Mouse (Mus musculus): Measurements from ENCODE around the gene Eif3a. TPM values are rescaled to one million over a fixed set of nuclear protein-coding genes. Genes with fewer than 3 reads are reported as not detected.
A peak's percentile ranks its signal among the peaks of the same experiment; 100 is the strongest.

The Eif3a gene
- total RNA-seq, 1 experiment from 2014 or later = 166 TPM

DNA sequence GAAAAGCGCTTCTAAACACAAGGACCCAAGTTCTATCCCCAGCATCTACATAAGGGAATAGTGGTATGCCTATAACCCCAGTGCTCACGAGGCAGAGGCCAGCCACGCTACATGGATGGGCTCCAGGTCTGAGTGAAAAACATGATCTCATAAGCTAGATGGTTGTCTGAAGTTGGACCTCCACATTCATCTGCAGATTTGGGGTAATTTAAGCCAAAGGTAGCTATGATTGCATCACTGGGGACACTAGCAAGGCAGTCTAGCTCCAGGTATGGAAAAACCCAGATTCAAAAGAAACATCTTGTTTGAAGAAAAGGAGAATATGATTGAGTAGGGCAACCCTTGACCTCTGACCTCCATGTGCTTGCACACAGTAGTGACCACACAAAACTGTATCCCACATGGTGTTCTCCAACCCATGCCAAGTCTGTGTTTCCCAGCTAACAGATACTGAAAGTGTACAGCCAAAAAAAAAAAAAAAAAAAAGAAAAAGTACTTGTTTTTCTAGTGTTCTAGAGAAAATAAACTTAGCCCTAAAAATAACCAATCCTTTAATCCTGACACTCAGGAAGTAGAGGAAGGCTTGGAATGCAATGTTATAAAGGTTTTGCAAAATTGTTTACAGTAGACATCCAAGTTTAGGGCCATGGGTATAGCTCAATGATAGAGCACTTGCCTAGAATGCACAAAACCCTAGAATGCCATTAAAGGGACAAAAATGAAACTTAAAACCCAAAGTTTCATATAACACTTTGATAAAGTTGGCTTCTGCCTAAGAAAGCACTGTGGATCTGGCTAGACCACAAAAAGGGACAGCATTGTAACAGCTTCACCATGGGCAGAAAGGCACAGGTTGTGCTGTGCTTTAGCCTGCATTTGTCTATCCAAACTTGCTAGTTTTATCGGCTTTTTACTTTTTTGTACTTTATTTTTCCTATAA lies 31.3 kb downstream of the Eif3a start:
- no peak for DNase-seq

DNA sequence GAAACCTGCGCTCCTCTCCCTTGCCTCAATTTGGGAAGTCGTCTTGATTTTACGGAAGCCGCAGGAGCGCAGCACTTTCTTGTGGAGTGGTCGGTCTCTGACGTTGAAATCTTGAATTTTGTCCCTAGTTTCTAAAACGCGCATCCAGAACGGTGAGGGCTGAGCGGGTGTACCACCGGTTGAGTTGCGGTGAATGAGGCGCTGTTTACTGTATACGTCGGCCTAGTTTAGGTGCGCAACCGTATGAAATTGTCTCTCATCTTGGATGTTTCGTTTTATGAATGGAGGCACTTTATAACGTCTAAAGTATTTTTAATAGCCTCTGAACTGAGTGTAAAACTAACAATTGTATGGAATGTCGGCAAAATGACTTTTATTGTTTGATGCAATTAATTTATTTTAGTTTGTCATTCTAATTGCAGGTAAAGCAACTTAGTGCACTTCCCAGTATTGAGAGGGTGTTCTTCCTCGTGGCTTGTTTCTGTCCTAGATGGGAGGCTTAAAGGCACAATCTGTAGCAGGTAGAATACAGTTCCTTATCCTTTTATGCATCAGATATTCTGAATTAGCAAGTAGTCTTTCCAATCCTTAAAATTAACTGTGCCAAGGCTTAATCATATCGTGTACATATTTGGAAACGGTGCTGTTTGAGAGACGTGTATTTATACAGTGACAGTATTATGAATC lies 33.2 kb downstream of the Eif3a start:
- no peak for DNase-seq

DNA sequence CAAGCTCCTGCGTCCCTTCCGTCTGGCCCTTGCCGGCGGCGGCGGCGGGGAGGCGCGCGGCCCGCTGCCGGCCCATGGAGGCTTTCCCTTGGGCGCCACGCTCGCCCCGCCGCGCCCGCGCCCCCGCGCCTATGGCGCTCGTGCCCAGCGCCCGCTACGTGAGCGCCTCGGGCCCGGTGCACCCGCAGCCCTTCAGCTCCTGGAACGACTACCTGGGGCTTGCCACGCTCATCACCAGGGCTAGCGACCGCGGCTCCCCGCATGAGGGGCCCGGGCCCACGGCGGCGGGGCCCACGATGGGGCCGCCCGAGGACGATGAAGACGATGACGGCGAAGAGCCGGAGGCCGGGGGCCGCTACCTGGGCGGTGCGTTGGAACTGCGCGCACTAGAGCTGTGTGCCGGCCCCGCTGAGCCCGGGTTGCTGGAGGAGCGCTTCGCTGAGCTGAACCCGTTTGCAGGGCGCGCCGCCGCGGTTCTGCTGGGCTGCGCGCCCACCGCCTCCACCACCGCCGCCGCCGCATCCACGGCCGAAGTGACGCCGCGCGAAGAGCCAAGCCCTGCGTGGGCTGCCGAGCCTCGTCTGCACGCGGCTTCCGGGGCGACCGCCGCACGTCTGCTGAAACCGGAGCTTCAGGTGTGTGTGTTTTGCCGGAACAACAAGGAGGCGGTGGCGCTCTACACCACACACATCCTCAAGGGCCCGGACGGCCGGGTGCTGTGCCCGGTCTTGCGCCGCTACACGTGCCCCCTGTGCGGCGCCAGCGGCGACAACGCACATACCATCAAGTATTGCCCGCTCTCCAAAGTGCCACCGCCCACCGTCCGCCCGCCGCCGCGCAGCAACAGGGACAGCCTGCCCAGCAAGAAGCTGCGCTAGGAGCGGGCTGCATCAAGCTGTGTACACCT lies 34.0 kb downstream of the Eif3a start:
- peak; percentile 54 for DNase-seq

DNA sequence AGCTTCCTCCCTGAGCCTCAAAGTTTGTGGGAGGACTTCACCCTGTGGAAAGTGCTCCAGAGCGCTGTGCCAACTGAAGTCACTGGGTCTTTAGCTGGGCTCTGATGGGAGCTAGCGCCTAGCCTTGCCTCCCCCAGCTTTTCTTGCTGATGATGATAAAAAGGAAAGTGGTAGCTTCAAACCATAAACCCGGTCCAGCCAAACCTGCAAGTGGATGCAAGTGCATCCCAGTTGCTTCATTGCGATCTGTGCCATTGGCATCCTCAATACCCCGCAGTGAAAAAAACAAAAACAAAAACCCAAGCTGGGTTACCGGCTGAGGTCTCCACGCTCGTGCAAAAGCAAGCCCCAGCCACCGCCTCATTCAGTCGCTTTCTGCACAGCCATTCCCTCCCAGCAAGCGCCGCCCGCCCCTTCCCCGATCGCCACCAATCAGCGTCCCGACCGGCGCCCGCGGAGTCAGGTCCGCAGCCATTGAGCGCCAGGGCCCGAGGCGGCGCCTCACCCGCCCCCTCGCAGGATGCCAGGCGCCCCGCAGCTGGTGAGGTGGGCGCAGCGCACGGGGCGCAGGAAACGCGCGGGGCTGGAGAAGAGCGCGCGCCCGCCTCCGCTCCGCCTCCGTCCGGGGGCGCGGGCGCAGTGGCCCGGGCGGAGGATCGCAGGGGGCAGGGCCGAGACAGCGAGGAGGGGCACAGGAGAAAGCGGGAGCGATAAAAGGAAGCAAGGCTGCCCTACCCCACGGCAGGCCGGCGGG lies 34.8 kb downstream of the Eif3a start, which contains the start of gene Nanos1:
Gene Nanos1, plus strand, starts transcription at position 550 of the 754 bp plus-strand sequence.
- DNase-seq = peak; percentile 95

DNA sequence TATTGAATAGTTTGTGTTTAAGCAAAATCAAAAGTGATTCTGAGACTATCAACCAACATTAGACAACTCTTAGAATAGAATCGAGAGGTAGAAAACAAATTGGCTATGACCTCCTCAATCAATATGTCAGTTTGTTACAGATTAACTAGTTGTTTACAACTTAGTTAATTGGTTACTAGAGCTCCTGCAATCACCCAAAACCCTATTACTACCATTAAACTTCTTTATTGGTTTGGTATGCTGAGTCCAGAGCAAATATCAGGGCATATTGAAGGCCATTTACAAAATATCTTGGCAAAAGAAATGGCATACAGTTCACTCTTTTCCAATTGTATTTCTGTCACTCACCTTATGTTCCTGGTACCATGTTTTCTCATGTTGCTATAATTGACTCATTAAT lies 42.7 kb downstream of the Eif3a start:
- DNase-seq = no peak

DNA sequence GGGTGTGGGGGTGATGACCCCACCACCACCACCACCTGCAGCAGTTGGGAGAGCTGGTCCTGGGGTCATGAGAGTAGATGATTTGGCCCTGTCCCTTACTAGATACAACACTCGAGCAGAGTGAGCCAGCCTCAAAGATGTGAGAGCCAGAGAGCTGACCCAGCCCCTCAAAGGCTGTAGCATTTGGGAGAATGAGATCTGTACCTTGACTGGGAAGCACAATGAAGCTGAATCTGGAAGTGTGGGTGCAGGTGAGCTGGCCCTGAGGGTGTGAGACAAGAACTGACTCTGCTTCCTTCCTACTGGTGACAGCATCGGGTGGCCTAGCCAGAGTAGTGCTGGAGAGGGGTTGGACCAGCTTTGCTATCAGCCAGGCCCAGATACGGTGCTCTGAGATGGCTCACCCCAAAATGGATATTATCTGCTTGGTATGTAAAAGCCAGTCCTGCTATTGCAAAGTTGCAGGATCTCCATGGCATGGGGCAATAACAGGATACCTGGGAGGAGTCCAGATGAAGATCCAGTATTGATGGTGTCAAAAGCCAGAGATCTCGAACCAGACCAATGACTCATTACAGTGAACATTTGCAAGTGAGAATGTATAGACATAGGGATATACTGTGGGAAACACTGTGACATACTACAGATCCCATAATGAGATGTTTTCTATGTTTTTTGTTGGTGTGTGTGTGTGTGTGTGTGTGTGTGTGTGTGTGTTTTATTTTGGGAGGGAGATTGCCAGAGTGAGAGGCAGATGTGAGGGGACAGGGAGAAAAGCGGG lies 46.5 kb downstream of the Eif3a start:
- DNase-seq = no peak

DNA sequence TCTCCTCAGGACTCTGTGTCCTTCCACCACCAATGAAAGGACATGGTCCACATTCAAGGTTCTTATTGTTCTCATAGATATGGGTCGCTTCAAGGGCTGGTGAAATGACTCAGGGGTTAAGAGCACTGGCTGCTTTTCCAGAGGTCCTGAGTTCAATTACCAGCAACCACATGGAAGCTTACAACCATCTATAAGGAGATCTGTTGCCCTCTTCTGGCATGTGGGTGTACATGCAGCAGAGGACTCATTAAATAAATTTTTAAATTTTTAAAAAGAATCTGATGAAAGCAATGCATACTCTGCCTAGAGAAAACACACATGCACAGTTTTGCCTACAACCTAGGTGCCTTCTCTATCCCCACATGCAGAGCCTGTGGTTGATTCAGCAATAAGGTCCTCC lies 49.9 kb downstream of the Eif3a start:
- DNase-seq = no peak

DNA sequence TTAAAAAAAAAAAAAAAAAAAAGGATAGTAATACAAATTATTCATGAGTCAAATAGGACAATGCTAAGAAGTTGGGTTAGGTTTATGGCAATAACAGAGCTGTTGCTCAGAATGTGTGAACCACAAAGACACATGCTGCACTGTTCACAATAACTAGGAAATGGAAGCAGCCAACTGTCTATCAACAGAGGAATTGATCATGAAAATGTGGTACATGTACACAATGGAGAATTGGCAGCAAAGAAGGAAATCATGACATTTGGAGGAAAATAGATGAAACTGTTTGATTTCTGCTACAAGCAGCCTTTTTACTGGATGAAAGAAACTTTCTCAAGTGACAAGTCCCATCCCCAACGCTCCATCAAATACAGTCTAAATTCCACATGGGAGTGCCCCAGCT lies 58.5 kb downstream of the Eif3a start:
- DNase-seq = no peak

DNA sequence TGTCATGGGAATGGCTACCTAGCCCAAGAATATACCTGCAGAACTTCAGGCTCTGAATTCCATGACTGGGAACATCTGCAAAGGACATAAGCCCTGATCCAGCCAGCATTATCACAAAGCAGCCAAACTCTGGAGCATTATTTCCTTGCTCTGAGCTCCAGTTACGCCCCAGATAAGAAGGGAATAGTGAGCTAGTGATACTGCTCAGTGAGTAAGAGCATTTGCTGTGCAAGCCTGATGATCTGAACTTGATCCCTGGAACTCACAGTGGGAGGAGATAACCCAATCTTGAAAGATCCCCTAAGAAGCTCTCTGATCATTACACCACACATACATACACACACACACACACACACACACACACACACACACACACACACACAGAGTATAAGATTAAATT lies 59.2 kb downstream of the Eif3a start:
- no peak for DNase-seq

DNA sequence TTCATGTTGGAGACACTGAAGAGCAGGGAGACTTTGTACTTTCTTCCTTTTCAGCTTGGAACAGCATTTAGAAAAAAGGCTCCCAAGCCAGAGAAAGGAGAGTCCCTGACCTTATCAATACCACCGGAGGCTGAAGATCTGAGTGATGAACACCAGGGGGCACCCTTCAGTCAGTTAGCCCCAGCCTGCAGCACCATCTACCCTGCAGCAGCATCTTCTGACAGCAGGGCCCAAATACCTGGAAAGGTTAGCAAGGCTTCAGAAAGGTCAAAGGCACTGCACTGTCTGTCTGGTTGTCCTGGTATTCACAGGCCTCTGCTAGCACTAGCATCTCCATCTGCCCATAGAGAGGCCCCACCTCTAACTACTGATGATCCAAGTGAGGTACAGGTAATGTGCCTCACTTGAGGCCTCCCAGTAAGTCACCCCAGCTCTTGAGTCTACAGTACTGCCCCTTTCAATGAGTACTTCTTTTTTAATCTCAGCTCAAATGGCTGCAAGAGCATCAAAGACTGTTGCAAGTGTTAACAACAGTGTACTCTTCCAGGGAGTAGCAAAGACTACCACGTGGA lies 60.1 kb downstream of the Eif3a start:
- peak; percentile 60 for DNase-seq

DNA sequence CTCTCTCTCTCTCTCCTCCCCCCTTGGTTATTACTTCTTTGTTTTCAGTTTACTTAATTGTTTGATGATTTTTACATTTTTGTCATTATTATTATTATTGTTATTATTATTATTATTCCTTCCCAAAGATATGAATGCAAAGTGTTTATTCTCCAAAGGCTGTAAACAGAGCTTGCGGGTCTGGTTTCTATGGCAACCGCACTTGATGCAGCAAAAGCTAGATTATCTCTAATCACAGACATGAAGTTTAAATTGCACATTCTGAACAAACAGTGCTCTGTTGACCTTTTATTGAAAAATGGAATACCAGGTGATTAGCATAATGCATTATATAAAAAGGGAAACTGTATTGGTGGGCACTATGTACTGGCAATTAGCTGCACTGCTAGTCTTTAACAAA lies 74.1 kb downstream of the Eif3a start:
- DNase-seq = no peak

DNA sequence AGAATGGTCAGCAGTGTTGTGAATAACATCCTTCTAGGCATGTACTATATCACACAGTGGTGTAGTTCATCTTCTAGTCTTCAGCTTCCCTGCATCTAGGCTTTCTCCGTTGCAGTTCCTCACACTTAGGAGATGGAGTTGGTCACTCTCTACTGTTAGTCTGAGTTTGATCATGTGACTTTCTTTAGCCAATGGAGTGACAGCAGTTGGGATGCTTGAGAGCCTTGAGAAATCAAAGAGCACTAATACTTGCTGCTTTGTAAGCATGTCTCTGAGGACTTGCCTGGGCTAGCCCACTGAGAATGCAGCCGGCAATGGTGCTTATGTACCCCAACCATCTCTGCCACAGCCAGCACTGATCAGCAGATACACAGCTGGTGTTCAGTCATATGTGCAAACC lies 77.9 kb downstream of the Eif3a start:
- no peak for DNase-seq

Small RNA genes lying within 50 kb of the gene (microRNA-seq; reads per million reads assigned to microRNA genes)
- 0 reads per million in 2 experiments for gene mmu-mir-3084-1

Other genes starting within 250 kb of the Eif3a start
- 36.0 and 42.8 TPM in 2 replicates for gene Cacul1, start 209.6 kb downstream of the Eif3a start, total RNA-seq (2021)
- gene Nanos1, start 34.7 kb downstream of the Eif3a start, total RNA-seq (2021) = 1.5 and 1.9 TPM in 2 replicates
- 26.3 and 31.9 TPM in 2 replicates for gene Fam45a, start 20.9 kb upstream of the Eif3a start, total RNA-seq (2021)
- gene Sfxn4, start 70.8 kb upstream of the Eif3a start, total RNA-seq (2021) = 4.3 and 5.6 TPM in 2 replicates
- 509 and 525 TPM in 2 replicates for gene Prdx3, start 83.9 kb upstream of the Eif3a start, total RNA-seq (2021)
- 16.5 and 16.6 TPM in 2 replicates for gene Grk5, start 99.1 kb upstream of the Eif3a start, total RNA-seq (2021)